Mouse (Mus musculus): ENCODE measurements around the gene 1700080O16Rik. TPM values are rescaled to one million over a fixed set of nuclear protein-coding genes. Genes with fewer than 3 reads are reported as not detected.

The 1700080O16Rik gene
- polyA plus RNA-seq (2015; fragmentation: Nextera tagmentation; extraction: Ambion mirVana), result not detected in 2 replicates

- no peak within 1 kb of the TSS for H3K27ac ChIP-seq (ENCODE audit: low read length)
- 94% methylated on average over 12 of the region's 12 CpGs for WGBS
- H3K27me3 ChIP-seq (ENCODE audit: control insufficient read depth, insufficient read depth, low read depth, low read length), result no peaks in the 10 kb centered on the region
- no peaks in the 10 kb centered on the region for H3K4me1 ChIP-seq (ENCODE audit: control insufficient read depth, insufficient read depth, low read length)
- no peak within 1 kb of the TSS for H3K9ac ChIP-seq (ENCODE audit: low read depth, low read length)
- H3K9me3 ChIP-seq (replicated peaks; ENCODE audit: control insufficient read depth, low read length, poor library complexity, severe bottlenecking), result no peaks in the 10 kb centered on the region
- ATAC-seq, result no peak
- no peak within 1 kb of the TSS for H3K4me3 ChIP-seq (ENCODE audit: low read depth, low read length)
- H3K36me3 ChIP-seq (ENCODE audit: control insufficient read depth, insufficient read depth, low read length), result no peaks in the 10 kb centered on the region
- no peak within 1 kb of the TSS for H3K4me2 ChIP-seq (ENCODE audit: low read length)
Observed at GRCm38 (mm10) chrX:51972672-51973071, at the start of gene 1700080O16Rik. Gene 1700080O16Rik, minus strand, starts transcription at chrX:51972772.

- Histone ChIP-seq H3K9ac (ENCODE audit: low read depth, low read length) (no peak overlapping the region), H3K9me3 (replicated peaks; ENCODE audit: control insufficient read depth, low read length, poor library complexity, severe bottlenecking) (no peaks in the 10 kb centered on the region), H3K4me1 (ENCODE audit: control insufficient read depth, insufficient read depth, low read length) (no peaks in the 10 kb centered on the region), H3K36me3 (ENCODE audit: control insufficient read depth, insufficient read depth, low read length) (no peaks in the 10 kb centered on the region), H3K4me3 (ENCODE audit: low read depth, low read length) (no peak overlapping the region), H3K27ac (ENCODE audit: low read length) (no peak overlapping the region), H3K27me3 (ENCODE audit: control insufficient read depth, insufficient read depth, low read depth, low read length) (no peaks in the 10 kb centered on the region), H3K4me2 (ENCODE audit: low read length) (no peak overlapping the region)
- no peak for ATAC-seq
- 53% methylated on average over 9 of the region's 9 CpGs for WGBS
Observed at GRCm38 (mm10) chrX:52017660-52018059, 45.1 kb upstream of the 1700080O16Rik start.

- Histone ChIP-seq H3K4me3 (ENCODE audit: low read depth, low read length) (no peak overlapping the region), H3K36me3 (ENCODE audit: control insufficient read depth, insufficient read depth, low read length) (no peaks in the 10 kb centered on the region), H3K4me1 (ENCODE audit: control insufficient read depth, insufficient read depth, low read length) (no peaks in the 10 kb centered on the region), H3K4me2 (ENCODE audit: low read length) (no peak overlapping the region), H3K27me3 (ENCODE audit: control insufficient read depth, insufficient read depth, low read depth, low read length) (no peaks in the 10 kb centered on the region), H3K27ac (ENCODE audit: low read length) (no peak overlapping the region), H3K9ac (ENCODE audit: low read depth, low read length) (no peak overlapping the region), H3K9me3 (replicated peaks; ENCODE audit: control insufficient read depth, low read length, poor library complexity, severe bottlenecking) (no peaks in the 10 kb centered on the region)
- 73% methylated on average over 5 of the region's 5 CpGs for WGBS
- no peak for ATAC-seq
Observed at GRCm38 (mm10) chrX:52000072-52000471, 27.5 kb upstream of the 1700080O16Rik start.

- Histone ChIP-seq H3K4me3 (ENCODE audit: low read depth, low read length) (no peak overlapping the region), H3K9me3 (replicated peaks; ENCODE audit: control insufficient read depth, low read length, poor library complexity, severe bottlenecking) (no peaks in the 10 kb centered on the region), H3K27ac (ENCODE audit: low read length) (no peak overlapping the region), H3K36me3 (ENCODE audit: control insufficient read depth, insufficient read depth, low read length) (no peaks in the 10 kb centered on the region), H3K4me2 (ENCODE audit: low read length) (no peak overlapping the region), H3K27me3 (ENCODE audit: control insufficient read depth, insufficient read depth, low read depth, low read length) (no peaks in the 10 kb centered on the region), H3K9ac (ENCODE audit: low read depth, low read length) (no peak overlapping the region), H3K4me1 (ENCODE audit: control insufficient read depth, insufficient read depth, low read length) (no peaks in the 10 kb centered on the region)
- WGBS, result 82% methylated on average over 4 of the region's 4 CpGs
- no peak for ATAC-seq
Observed at GRCm38 (mm10) chrX:51999426-51999825, 26.9 kb upstream of the 1700080O16Rik start.

- Histone ChIP-seq H3K27ac (ENCODE audit: low read length) (no peak overlapping the region), H3K9me3 (replicated peaks; ENCODE audit: control insufficient read depth, low read length, poor library complexity, severe bottlenecking) (no peaks in the 10 kb centered on the region), H3K4me3 (ENCODE audit: low read depth, low read length) (no peak overlapping the region), H3K36me3 (ENCODE audit: control insufficient read depth, insufficient read depth, low read length) (no peaks in the 10 kb centered on the region), H3K9ac (ENCODE audit: low read depth, low read length) (no peak overlapping the region), H3K27me3 (ENCODE audit: control insufficient read depth, insufficient read depth, low read depth, low read length) (no peaks in the 10 kb centered on the region), H3K4me2 (ENCODE audit: low read length) (no peak overlapping the region), H3K4me1 (ENCODE audit: control insufficient read depth, insufficient read depth, low read length) (no peaks in the 10 kb centered on the region)
- ATAC-seq, result no peak
- 72% methylated on average over 4 of the region's 4 CpGs for WGBS
Observed at GRCm38 (mm10) chrX:51976361-51976760, 3.8 kb upstream of the 1700080O16Rik start.

- Histone ChIP-seq H3K36me3 (ENCODE audit: control insufficient read depth, insufficient read depth, low read length) (no peaks in the 10 kb centered on the region), H3K9me3 (replicated peaks; ENCODE audit: control insufficient read depth, low read length, poor library complexity, severe bottlenecking) (no peaks in the 10 kb centered on the region), H3K27me3 (ENCODE audit: control insufficient read depth, insufficient read depth, low read depth, low read length) (no peaks in the 10 kb centered on the region), H3K4me1 (ENCODE audit: control insufficient read depth, insufficient read depth, low read length) (no peaks in the 10 kb centered on the region), H3K4me3 (ENCODE audit: low read depth, low read length) (no peak overlapping the region), H3K27ac (ENCODE audit: low read length) (no peak overlapping the region), H3K9ac (ENCODE audit: low read depth, low read length) (no peak overlapping the region), H3K4me2 (ENCODE audit: low read length) (no peak overlapping the region)
- no peak for ATAC-seq
Observed at GRCm38 (mm10) chrX:51974618-51975017, 2.0 kb upstream of the 1700080O16Rik start.

GRCm38 (mm10) chrX:51948071-51948470 lies 24.5 kb downstream of the 1700080O16Rik start:
- H3K36me3 ChIP-seq (ENCODE audit: control insufficient read depth, insufficient read depth, low read length), result no peaks in the 10 kb centered on the region
- H3K9ac ChIP-seq (ENCODE audit: low read depth, low read length), result no peak overlapping the region
- no peaks in the 10 kb centered on the region for H3K27me3 ChIP-seq (ENCODE audit: control insufficient read depth, insufficient read depth, low read depth, low read length)
- no peaks in the 10 kb centered on the region for H3K4me1 ChIP-seq (ENCODE audit: control insufficient read depth, insufficient read depth, low read length)
- H3K4me3 ChIP-seq (ENCODE audit: low read depth, low read length), result no peak overlapping the region
- WGBS, result 90% methylated on average over 3 of the region's 3 CpGs
- no peak overlapping the region for H3K4me2 ChIP-seq (ENCODE audit: low read length)
- no peak for ATAC-seq
- H3K9me3 ChIP-seq (replicated peaks; ENCODE audit: control insufficient read depth, low read length, poor library complexity, severe bottlenecking), result no peaks in the 10 kb centered on the region
- H3K27ac ChIP-seq (ENCODE audit: low read length), result no peak overlapping the region

- Histone ChIP-seq H3K36me3 (ENCODE audit: control insufficient read depth, insufficient read depth, low read length) (no peaks in the 10 kb centered on the region), H3K9ac (ENCODE audit: low read depth, low read length) (no peak overlapping the region), H3K27me3 (ENCODE audit: control insufficient read depth, insufficient read depth, low read depth, low read length) (no peaks in the 10 kb centered on the region), H3K27ac (ENCODE audit: low read length) (no peak overlapping the region), H3K4me3 (ENCODE audit: low read depth, low read length) (no peak overlapping the region), H3K4me2 (ENCODE audit: low read length) (no peak overlapping the region), H3K4me1 (ENCODE audit: control insufficient read depth, insufficient read depth, low read length) (no peaks in the 10 kb centered on the region), H3K9me3 (replicated peaks; ENCODE audit: control insufficient read depth, low read length, poor library complexity, severe bottlenecking) (no peaks in the 10 kb centered on the region)
- no peak for ATAC-seq
- 64% methylated on average over 5 of the region's 5 CpGs for WGBS
Observed at GRCm38 (mm10) chrX:51938076-51938475, 34.5 kb downstream of the 1700080O16Rik start.

- Histone ChIP-seq H3K9ac (ENCODE audit: low read depth, low read length) (no peak overlapping the region), H3K4me2 (ENCODE audit: low read length) (no peak overlapping the region), H3K27ac (ENCODE audit: low read length) (no peak overlapping the region), H3K36me3 (ENCODE audit: control insufficient read depth, insufficient read depth, low read length) (no peaks in the 10 kb centered on the region), H3K9me3 (replicated peaks; ENCODE audit: control insufficient read depth, low read length, poor library complexity, severe bottlenecking) (no peaks in the 10 kb centered on the region), H3K27me3 (ENCODE audit: control insufficient read depth, insufficient read depth, low read depth, low read length) (no peaks in the 10 kb centered on the region), H3K4me3 (ENCODE audit: low read depth, low read length) (no peak overlapping the region), H3K4me1 (ENCODE audit: control insufficient read depth, insufficient read depth, low read length) (no peaks in the 10 kb centered on the region)
- 79% methylated on average over 4 of the region's 4 CpGs for WGBS
- ATAC-seq, result no peak
Observed at GRCm38 (mm10) chrX:51919091-51919490, 53.5 kb downstream of the 1700080O16Rik start.

All from midbrain, embryonic 16.5 days (tissue).